Mouse (Mus musculus): Measurements from ENCODE around the gene Ptpn3.

GRCm38 (mm10) chr4:57240934-57241333 lies 60.7 kb downstream of the Ptpn3 start:
- TF ChIP-seq CTCF (IDR thresholded peaks at IDR 0.05; ENCODE audit: extremely low read depth, insufficient read depth, insufficient read length, insufficient replicate concordance) (no peak), POLR2A (IDR thresholded peaks at IDR 0.05; ENCODE audit: low read depth, low read length) (no peak)

All from spleen, adult 2 months (tissue).